Mouse (Mus musculus): ENCODE results near the gene Slain2.
"Not testable (repeated sequence)": the region's sequence is repeated elsewhere in the genome, so short reads cannot be mapped to it uniquely, and the experiment has no call there.

The Slain2 gene

GRCm38 (mm10) chr5:72910373-72910772 is 3.7 kb upstream of the Slain2 start:
- no peak for DNase-seq (ENCODE audit: low read depth, low spot score)

DNA sequence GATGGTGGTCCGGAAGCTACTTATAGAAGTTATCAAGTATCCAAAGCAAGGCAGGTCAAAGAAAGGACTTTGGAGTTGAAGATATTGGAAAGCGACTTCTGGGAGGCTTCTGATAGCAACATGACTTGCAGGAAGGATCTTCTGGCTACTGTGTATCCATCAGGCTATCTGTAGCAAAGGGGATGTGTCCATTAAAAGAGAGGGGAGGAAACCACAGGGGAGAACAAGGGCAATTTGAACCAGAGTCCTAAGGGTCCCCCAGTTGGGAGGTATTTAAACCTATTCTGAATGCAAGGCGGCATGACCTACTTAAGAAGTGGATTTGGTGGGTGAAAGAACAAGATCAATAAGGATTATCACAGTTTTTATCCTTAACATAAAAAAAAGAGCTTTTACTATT is 2.8 kb upstream of the Slain2 start:
- Histone ChIP-seq H3K27me3 (ENCODE audit: control insufficient read depth, insufficient read depth, low read length, poor library complexity, severe bottlenecking) (no peaks in the 10 kb centered on the region), H3K36me3 (ENCODE audit: control insufficient read depth, insufficient read depth, low read length, poor library complexity, severe bottlenecking) (no peaks in the 10 kb centered on the region)
- DNase-seq (ENCODE audit: low read depth, low spot score), result no peak

More at GRCm38 (mm10) chr5:72910373-72910772, 3.7 kb upstream of the Slain2 start:
- no peaks in the 10 kb centered on the region for H3K36me3 ChIP-seq (ENCODE audit: control insufficient read depth, insufficient read depth, low read length, poor library complexity, severe bottlenecking)
- no peaks in the 10 kb centered on the region for H3K27me3 ChIP-seq (ENCODE audit: control insufficient read depth, insufficient read depth, low read length, poor library complexity, severe bottlenecking)

- peak; percentile 38 for DNase-seq (ENCODE audit: low read depth, low spot score)
- Histone ChIP-seq H3K27me3 (ENCODE audit: control insufficient read depth, insufficient read depth, low read length, poor library complexity, severe bottlenecking) (no peaks in the 10 kb centered on the region), H3K36me3 (ENCODE audit: control insufficient read depth, insufficient read depth, low read length, poor library complexity, severe bottlenecking) (no peaks in the 10 kb centered on the region)
Observed at GRCm38 (mm10) chr5:72914633-72915561, 793 bp downstream of the Slain2 start.

DNA sequence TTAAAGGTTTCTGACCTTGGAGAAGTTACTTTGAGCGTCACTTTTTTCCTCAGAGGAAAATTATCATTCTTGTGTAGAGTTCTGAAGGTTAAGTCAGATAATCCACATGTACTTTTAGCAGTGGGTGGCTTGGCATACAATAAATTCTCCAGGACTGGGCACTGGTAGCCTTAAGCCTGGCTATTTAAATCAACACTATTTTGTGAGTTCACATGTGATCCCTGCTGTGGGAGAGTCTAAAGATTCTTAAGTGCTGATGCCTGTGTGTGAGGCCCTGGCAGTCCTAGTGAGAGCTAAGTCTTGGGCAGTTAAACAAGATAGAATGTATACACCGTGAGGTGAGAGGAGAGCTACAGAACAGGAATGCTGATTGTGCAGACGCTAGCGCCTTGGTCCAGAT is 1.9 kb downstream of the Slain2 start:
- Histone ChIP-seq H3K36me3 (ENCODE audit: control insufficient read depth, insufficient read depth, low read length, poor library complexity, severe bottlenecking) (no peaks in the 10 kb centered on the region), H3K27me3 (ENCODE audit: control insufficient read depth, insufficient read depth, low read length, poor library complexity, severe bottlenecking) (no peaks in the 10 kb centered on the region)
- no peak for DNase-seq (ENCODE audit: low read depth, low spot score)

DNA sequence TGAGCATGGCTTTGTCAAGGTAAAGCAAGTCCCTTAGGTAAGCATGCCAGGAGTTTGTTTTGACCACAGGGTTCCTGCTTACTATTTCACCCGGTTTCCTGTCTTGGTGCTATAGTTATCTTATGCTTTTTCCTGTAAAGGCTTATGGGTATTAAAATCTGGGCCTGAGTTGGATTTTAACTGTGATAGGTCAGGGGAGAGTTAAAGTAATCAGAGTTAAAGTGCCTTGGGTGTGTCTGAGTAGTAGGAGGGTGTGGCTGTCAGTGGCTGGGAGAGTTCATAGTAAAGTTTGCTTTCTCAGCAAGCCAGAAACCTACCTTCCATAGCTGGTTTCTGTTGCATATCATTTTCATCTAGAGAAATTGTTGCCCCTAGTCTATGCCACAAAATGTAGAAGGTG is 2.7 kb downstream of the Slain2 start:
- H3K36me3 ChIP-seq (ENCODE audit: control insufficient read depth, insufficient read depth, low read length, poor library complexity, severe bottlenecking), result no peaks in the 10 kb centered on the region
- DNase-seq (ENCODE audit: low read depth, low spot score), result peak; percentile 19
- no peaks in the 10 kb centered on the region for H3K27me3 ChIP-seq (ENCODE audit: control insufficient read depth, insufficient read depth, low read length, poor library complexity, severe bottlenecking)

- no peaks in the 10 kb centered on the region for H3K36me3 ChIP-seq (ENCODE audit: control insufficient read depth, insufficient read depth, low read length, poor library complexity, severe bottlenecking)
- DNase-seq (ENCODE audit: low read depth, low spot score), result no peak
- no peaks in the 10 kb centered on the region for H3K27me3 ChIP-seq (ENCODE audit: control insufficient read depth, insufficient read depth, low read length, poor library complexity, severe bottlenecking)
Observed at GRCm38 (mm10) chr5:72920416-72920815, 6.3 kb downstream of the Slain2 start.

DNA sequence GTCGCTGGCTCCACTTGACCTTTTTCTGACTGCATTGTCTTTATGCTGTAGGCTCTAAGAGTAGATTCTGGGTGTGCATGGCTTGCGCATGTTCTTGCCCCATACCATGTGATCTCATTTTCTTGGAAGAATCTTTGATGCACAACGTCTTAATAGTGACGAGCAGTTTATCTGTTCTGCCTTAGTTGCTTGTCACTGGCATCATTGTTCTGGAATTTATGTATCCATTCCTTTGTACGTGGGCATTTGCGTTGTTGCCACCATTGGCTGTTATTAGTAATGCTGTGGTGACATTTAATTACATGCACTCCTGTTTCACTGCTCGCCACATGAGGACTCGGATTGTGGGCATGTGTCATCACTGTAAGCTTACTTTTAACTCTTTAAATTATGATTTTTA is 7.1 kb downstream of the Slain2 start:
- Histone ChIP-seq H3K27me3 (ENCODE audit: control insufficient read depth, insufficient read depth, low read length, poor library complexity, severe bottlenecking) (no peaks in the 10 kb centered on the region), H3K36me3 (ENCODE audit: control insufficient read depth, insufficient read depth, low read length, poor library complexity, severe bottlenecking) (no peaks in the 10 kb centered on the region)
- no peak for DNase-seq (ENCODE audit: low read depth, low spot score)

DNA sequence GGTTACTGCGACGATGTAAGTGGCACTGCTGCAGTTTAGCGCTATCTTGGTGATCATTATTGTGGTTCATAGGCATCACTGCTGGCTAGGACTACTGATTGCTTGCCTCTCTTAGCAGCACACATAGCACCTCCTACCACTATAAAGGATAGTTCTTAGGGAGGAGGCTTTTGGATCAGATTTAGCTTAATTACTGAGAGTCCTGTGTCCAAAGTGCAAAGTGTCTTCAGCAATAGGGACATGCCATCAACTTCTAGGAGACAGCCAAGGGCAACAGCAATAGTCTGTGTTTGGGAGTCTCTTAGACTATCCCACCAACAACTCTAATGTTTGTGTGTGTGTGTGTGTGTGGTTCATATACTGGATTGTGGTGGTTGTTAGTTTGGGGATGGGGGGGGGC is 8.7 kb downstream of the Slain2 start:
- Histone ChIP-seq H3K27me3 (ENCODE audit: control insufficient read depth, insufficient read depth, low read length, poor library complexity, severe bottlenecking) (no peaks in the 10 kb centered on the region), H3K36me3 (ENCODE audit: control insufficient read depth, insufficient read depth, low read length, poor library complexity, severe bottlenecking) (no peaks in the 10 kb centered on the region)
- DNase-seq (ENCODE audit: low read depth, low spot score), result no peak

DNA sequence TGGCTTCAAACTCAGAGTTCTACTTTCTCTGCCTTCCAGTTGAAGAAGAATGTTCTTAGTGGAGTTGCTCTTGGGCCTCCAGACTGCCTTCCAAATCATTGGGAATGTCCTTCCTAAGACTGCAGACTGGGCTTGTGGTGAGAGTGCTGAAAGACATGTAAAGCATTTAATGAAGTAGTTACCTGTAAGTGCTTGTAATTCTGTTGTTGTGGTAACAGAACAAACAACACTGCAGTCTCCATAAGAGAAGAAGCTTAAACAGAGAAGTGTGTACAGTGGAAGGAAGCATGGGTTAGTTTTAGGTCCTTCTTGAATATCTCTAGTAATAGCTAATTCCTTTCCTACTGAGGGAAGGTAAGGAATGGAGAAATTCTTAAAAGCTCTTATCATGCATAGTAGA is 13.0 kb downstream of the Slain2 start:
- H3K36me3 ChIP-seq (ENCODE audit: control insufficient read depth, insufficient read depth, low read length, poor library complexity, severe bottlenecking), result no peaks in the 10 kb centered on the region

GRCm38 (mm10) chr5:72933026-72933675 is 19.0 kb downstream of the Slain2 start:
- Histone ChIP-seq H3K36me3 (ENCODE audit: control insufficient read depth, insufficient read depth, low read length, poor library complexity, severe bottlenecking) (no peaks in the 10 kb centered on the region), H3K27me3 (ENCODE audit: control insufficient read depth, insufficient read depth, low read length, poor library complexity, severe bottlenecking) (no peaks in the 10 kb centered on the region)
- DNase-seq (ENCODE audit: low read depth, low spot score), result no peak

More for the DNA sequence above, 13.0 kb downstream of the Slain2 start:
- no peak for DNase-seq (ENCODE audit: low read depth, low spot score)
- H3K27me3 ChIP-seq (ENCODE audit: control insufficient read depth, insufficient read depth, low read length, poor library complexity, severe bottlenecking), result no peaks in the 10 kb centered on the region

DNA sequence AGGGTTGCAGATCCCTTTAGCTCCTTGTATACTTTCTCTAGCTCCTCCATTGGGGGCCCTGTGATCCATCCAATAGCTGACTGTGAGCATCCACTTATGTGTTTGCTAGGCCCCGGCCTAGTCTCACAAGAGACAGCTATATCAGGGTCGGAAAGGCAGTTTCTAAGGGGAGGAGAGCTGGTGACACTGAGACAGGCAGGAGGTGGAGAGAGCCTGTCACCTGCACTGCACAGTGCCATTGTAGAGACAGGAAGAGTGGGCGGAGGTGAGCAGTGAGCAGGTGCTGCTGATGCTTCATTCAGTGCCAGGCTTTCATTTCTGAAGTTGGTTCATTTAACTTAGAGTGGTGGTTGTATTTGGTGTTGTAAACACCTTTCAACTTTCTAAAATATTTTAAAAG is 24.3 kb downstream of the Slain2 start:
- H3K36me3 ChIP-seq (ENCODE audit: control insufficient read depth, insufficient read depth, low read length, poor library complexity, severe bottlenecking); H3K27me3 ChIP-seq (ENCODE audit: control insufficient read depth, insufficient read depth, low read length, poor library complexity, severe bottlenecking): not testable (repeated sequence)
- peak; percentile 42 for DNase-seq (ENCODE audit: low read depth, low spot score)

DNA sequence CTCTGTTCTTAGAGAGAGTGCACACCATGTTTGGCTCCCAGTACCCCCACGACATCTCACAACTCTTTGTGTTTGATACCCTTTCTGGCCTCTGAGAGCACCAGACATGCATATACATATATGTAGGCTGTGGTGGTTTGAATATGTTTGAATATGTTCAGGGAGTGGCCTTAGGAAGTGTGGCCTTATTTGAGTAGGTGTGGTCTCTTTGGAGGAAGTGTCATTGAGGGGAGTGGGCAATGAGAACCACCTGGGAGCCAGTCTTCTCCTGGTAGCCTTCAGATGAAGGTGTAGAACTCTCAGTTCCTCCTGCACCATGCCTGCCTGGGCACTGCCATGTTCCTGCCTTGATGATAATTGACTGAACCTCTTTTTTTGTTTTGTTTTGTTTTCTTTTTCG is 25.2 kb downstream of the Slain2 start:
- peak; percentile 55 for DNase-seq (ENCODE audit: low read depth, low spot score)
- Histone ChIP-seq H3K27me3 (ENCODE audit: control insufficient read depth, insufficient read depth, low read length, poor library complexity, severe bottlenecking) (no peaks in the 10 kb centered on the region), H3K36me3 (ENCODE audit: control insufficient read depth, insufficient read depth, low read length, poor library complexity, severe bottlenecking) (no peaks in the 10 kb centered on the region)

- no peak for DNase-seq (ENCODE audit: low read depth, low spot score)
- H3K36me3 ChIP-seq (ENCODE audit: control insufficient read depth, insufficient read depth, low read length, poor library complexity, severe bottlenecking), result no peaks in the 10 kb centered on the region
- H3K27me3 ChIP-seq (ENCODE audit: control insufficient read depth, insufficient read depth, low read length, poor library complexity, severe bottlenecking), result no peaks in the 10 kb centered on the region
Observed at GRCm38 (mm10) chr5:72940906-72941432, 26.9 kb downstream of the Slain2 start.

DNA sequence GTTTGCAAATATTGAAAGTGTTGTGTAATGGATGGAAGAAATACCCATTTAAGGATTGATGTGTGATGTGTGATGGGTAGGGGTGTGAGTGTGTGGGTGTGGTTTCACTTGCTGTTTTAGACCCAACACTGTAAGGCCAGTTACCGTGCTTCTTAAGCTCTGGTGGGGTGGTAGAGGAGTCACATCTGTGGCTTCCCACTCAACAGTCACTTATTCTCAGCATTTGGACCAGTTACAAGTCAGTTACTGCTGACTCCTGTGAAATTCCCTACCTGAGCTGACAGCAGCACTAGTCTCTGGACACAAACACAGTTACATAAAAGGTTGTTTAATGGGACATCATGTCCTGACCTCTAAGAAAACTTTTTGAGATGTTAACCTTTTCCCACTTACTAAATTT is 34.0 kb downstream of the Slain2 start:
- no peak for DNase-seq (ENCODE audit: low read depth, low spot score)
- no peaks in the 10 kb centered on the region for H3K27me3 ChIP-seq (ENCODE audit: control insufficient read depth, insufficient read depth, low read length, poor library complexity, severe bottlenecking)
- H3K36me3 ChIP-seq (ENCODE audit: control insufficient read depth, insufficient read depth, low read length, poor library complexity, severe bottlenecking), result no peaks in the 10 kb centered on the region

DNA sequence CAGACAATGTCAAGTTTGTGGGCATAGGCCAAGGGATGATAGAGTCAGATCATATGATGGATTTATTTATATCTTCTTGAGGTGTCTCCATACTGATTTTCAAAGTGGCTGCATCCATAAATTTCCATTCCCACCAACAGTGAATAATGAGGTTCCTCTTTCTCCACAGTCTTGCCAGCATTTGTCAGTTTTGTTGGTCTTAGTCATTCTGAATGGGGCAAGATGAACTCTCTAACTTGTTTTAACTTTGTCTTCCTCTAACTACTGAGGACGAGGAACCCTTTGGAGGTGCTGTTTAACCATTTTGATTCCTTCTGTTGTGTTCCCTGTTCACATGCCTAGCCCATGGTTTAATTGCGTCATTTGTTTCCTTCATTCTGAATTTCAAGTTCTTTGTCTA is 36.1 kb downstream of the Slain2 start:
- Histone ChIP-seq H3K27me3 (ENCODE audit: control insufficient read depth, insufficient read depth, low read length, poor library complexity, severe bottlenecking) (no peaks in the 10 kb centered on the region), H3K36me3 (ENCODE audit: control insufficient read depth, insufficient read depth, low read length, poor library complexity, severe bottlenecking) (no peaks in the 10 kb centered on the region)
- DNase-seq (ENCODE audit: low read depth, low spot score), result no peak
